Mouse (Mus musculus): ENCODE measurements around the gene Ifrd1.
A peak's percentile ranks its signal among the peaks of the same experiment; 100 is the strongest.

The Ifrd1 gene

GRCm38 (mm10) chr12:40243241-40243640 lies 5.1 kb downstream of the Ifrd1 start:
- no peak for DNase-seq (ENCODE audit: low read depth, low spot score)

GRCm38 (mm10) chr12:40239161-40239560 lies 9.1 kb downstream of the Ifrd1 start:
- DNase-seq (ENCODE audit: low read depth, low spot score) = no peak

- no peak for DNase-seq (ENCODE audit: low read depth, low spot score)
Measured at GRCm38 (mm10) chr12:40232231-40232630, 16.1 kb downstream of the Ifrd1 start.

- no peak for DNase-seq (ENCODE audit: low read depth, low spot score)
Measured at GRCm38 (mm10) chr12:40231632-40232031, 16.7 kb downstream of the Ifrd1 start.

- peak; percentile 29 for DNase-seq (ENCODE audit: low read depth, low spot score)
Measured at GRCm38 (mm10) chr12:40224171-40224880, 24.0 kb downstream of the Ifrd1 start.

- no peak for DNase-seq (ENCODE audit: low read depth, low spot score)
Measured at GRCm38 (mm10) chr12:40223676-40224075, 24.6 kb downstream of the Ifrd1 start.

- peak; percentile 99 for DNase-seq (ENCODE audit: low read depth, low spot score)
Measured at GRCm38 (mm10) chr12:40223082-40223619, 25.2 kb downstream of the Ifrd1 start.

- DNase-seq (ENCODE audit: low read depth, low spot score) = peak; percentile 93
Measured at GRCm38 (mm10) chr12:40222251-40223081, 25.8 kb downstream of the Ifrd1 start.

- DNase-seq (ENCODE audit: low read depth, low spot score) = peak; percentile 28
Measured at GRCm38 (mm10) chr12:40221611-40222010, 26.7 kb downstream of the Ifrd1 start.

GRCm38 (mm10) chr12:40220896-40221295 lies 27.4 kb downstream of the Ifrd1 start:
- DNase-seq (ENCODE audit: low read depth, low spot score) = no peak

GRCm38 (mm10) chr12:40220001-40220570 lies 28.2 kb downstream of the Ifrd1 start:
- DNase-seq (ENCODE audit: low read depth, low spot score) = no peak

GRCm38 (mm10) chr12:40218430-40218945 lies 29.8 kb downstream of the Ifrd1 start:
- no peak for DNase-seq (ENCODE audit: low read depth, low spot score)

- DNase-seq (ENCODE audit: low read depth, low spot score) = no peak
Measured at GRCm38 (mm10) chr12:40217776-40218175, 30.5 kb downstream of the Ifrd1 start.

GRCm38 (mm10) chr12:40214888-40215876 lies 33.1 kb downstream of the Ifrd1 start:
- DNase-seq (ENCODE audit: low read depth, low spot score) = no peak

GRCm38 (mm10) chr12:40209049-40209448 lies 39.3 kb downstream of the Ifrd1 start:
- DNase-seq (ENCODE audit: low read depth, low spot score) = no peak

- no peak for DNase-seq (ENCODE audit: low read depth, low spot score)
Measured at GRCm38 (mm10) chr12:40207909-40208308, 40.4 kb downstream of the Ifrd1 start.

GRCm38 (mm10) chr12:40202161-40203035 lies 45.9 kb downstream of the Ifrd1 start:
- DNase-seq (ENCODE audit: low read depth, low spot score) = no peak

GRCm38 (mm10) chr12:40200484-40201235 lies 47.6 kb downstream of the Ifrd1 start:
- no peak for DNase-seq (ENCODE audit: low read depth, low spot score)

- DNase-seq (ENCODE audit: low read depth, low spot score) = peak; percentile 72
Measured at GRCm38 (mm10) chr12:40199795-40200402, 48.4 kb downstream of the Ifrd1 start.

All from A20 (cell line).